9 mouse cellular contexts compared by ENCODE assay signal in genomic region chrX:167205813-167206520, GRCm38 (mm10). TPM values are rescaled to one million over a fixed set of nuclear protein-coding genes. Genes with fewer than 3 reads are reported as not detected.
DNase-seq lines count a peak whose midpoint lies in the region; ATAC-seq and TF ChIP-seq lines count a peak whose summit lies in the region.
"Had no signal": no experiment of that assay in that cellular context is flagged by ENCODE, and none has a peak within 500 bp of the region (broad histone marks: within the 10 kb centered on the region; RNA-seq: fewer than 3 reads in every experiment).

No protein-coding gene starts in this region.

- no peak for TF ChIP-seq CTCF in Patski (IDR thresholded peaks at IDR 0.05)

- ATAC-seq in Patski, result peak; percentile 36
- ATAC-seq in forebrain, embryonic 15.5 days (replicated peaks), result no peak
- ATAC-seq in midbrain, embryonic 11.5 days (ENCODE audit: low FRiP score), result peak; percentile 61

- H3K27me3 ChIP-seq in Patski, result peaks cover 13% of the 10 kb centered on the region
- no peaks in the 10 kb centered on the region for H3K27me3 ChIP-seq in forebrain, embryonic 15.5 days
- H3K27me3 ChIP-seq in midbrain, embryonic 11.5 days (ENCODE audit: control insufficient read depth, insufficient read depth, low read length), result peaks cover 8% of the 10 kb centered on the region

- no peaks in the 10 kb centered on the region for H3K36me3 ChIP-seq in forebrain, embryonic 15.5 days
- no peaks in the 10 kb centered on the region for H3K36me3 ChIP-seq in midbrain, embryonic 11.5 days (ENCODE audit: control insufficient read depth, insufficient read depth, low read length)
- H3K36me3 ChIP-seq: limb, embryonic 15.5 days had no signal

- peak overlapping the region; percentile 56 for H3K4me2 ChIP-seq in forebrain, embryonic 15.5 days (replicated peaks)
- peak overlapping the region; percentile 49; the same call in 1 of the 2 replicates for H3K4me2 ChIP-seq in midbrain, embryonic 11.5 days
- H3K4me2 ChIP-seq: limb, embryonic 15.5 days had no signal

- H3K4me1 ChIP-seq in forebrain, embryonic 15.5 days, result peaks cover 8% of the 10 kb centered on the region; the same call in 1 of the 2 replicates
- H3K4me1 ChIP-seq in midbrain, embryonic 11.5 days (ENCODE audit: control insufficient read depth, insufficient read depth, low read length), result peaks cover 4% of the 10 kb centered on the region
- H3K4me1 ChIP-seq: limb, embryonic 15.5 days had no signal

- no peak overlapping the region for H3K9ac ChIP-seq in forebrain, embryonic 15.5 days (replicated peaks)
- no peak overlapping the region for H3K9ac ChIP-seq in midbrain, embryonic 11.5 days (ENCODE audit: low read length)
- H3K9ac ChIP-seq: limb, embryonic 15.5 days had no signal

- H3K27ac ChIP-seq in forebrain, embryonic 15.5 days (replicated peaks), result peak overlapping the region; percentile 95
- H3K27ac ChIP-seq in midbrain, embryonic 11.5 days (ENCODE audit: low read depth, low read length), result no peak overlapping the region
- H3K27ac ChIP-seq: limb, embryonic 15.5 days had no signal

- in situ Hi-C loops in Patski (cut with MboI; ENCODE audit: low pct_unique_long_range_greater_than_20kb), result no loop called here

- no peaks in the 10 kb centered on the region for H3K9me3 ChIP-seq in forebrain, embryonic 15.5 days
- no peaks in the 10 kb centered on the region for H3K9me3 ChIP-seq in midbrain, embryonic 11.5 days (ENCODE audit: control insufficient read depth, low read length)
- H3K9me3 ChIP-seq: limb, embryonic 15.5 days had no signal

- peak; percentile 12 for DNase-seq in kidney, postnatal 10 days
- no peak for DNase-seq in kidney, postnatal 25 days
- no peak for DNase-seq in Patski (ENCODE audit: low read depth, low spot score)
- peak; percentile 82 for DNase-seq in midbrain, embryonic 11.5 days (ENCODE audit: low spot score, missing footprints)
- no peak for DNase-seq in cerebellum, adult 18-20 months
- DNase-seq in adipocyte (ENCODE audit: low spot score), result no peak
- DNase-seq in urinary bladder, postnatal 25 days (ENCODE audit: low spot score), result no peak

- 46% methylated on average over 8 of the region's 8 CpGs for WGBS in forebrain, embryonic 15.5 days
- 71% methylated on average over 8 of the region's 8 CpGs for WGBS in midbrain, embryonic 11.5 days

- H3K4me3 ChIP-seq in forebrain, embryonic 15.5 days, result peak overlapping the region; percentile 59
- H3K4me3 ChIP-seq in midbrain, embryonic 11.5 days (ENCODE audit: low read depth, low read length), result no peak overlapping the region
- H3K4me3 ChIP-seq: limb, embryonic 15.5 days had no signal

- POLR2A ChIA-PET in Patski (lab: Charles Lee), result interaction anchor here (0.7 to 1.7 kb wide), 3 partner anchors 60 to 429 kb away, joined by 3 read pairs; no protein-coding TSS in a partner anchor

- CTCF ChIA-PET in Patski (lab: Charles Lee), result no interaction called here

RNA-seq across cellular contexts. Expression of gene Tmsb4x, which starts 3.1 kb away (rescaled TPM):
- polyA plus RNA-seq in Patski (2021), result 1,635 TPM
- 7,356 and 7,374 TPM in 2 replicates for polyA plus RNA-seq in forebrain, embryonic 15.5 days (2015; fragmentation: Nextera tagmentation; extraction: Ambion mirVana)
- 5,801 and 6,146 TPM in 2 replicates for polyA plus RNA-seq in midbrain, embryonic 11.5 days (2014; fragmentation: Nextera tagmentation; extraction: Ambion mirVana)

RNA-seq across cellular contexts. Expression of gene Tlr8, which starts 58.2 kb away (rescaled TPM):
- polyA plus RNA-seq in Patski (2021), result not detected
- 0.05 and 0.09 TPM in 2 replicates for polyA plus RNA-seq in forebrain, embryonic 15.5 days (2015; fragmentation: Nextera tagmentation; extraction: Ambion mirVana)
- polyA plus RNA-seq in midbrain, embryonic 11.5 days (2014; fragmentation: Nextera tagmentation; extraction: Ambion mirVana), result 0.14 TPM in 1 of 2 replicates, not detected in the other

Comparison
In these comparisons a context has a peak if more than half of its experiments do, and no peak if none do; other contexts are left out.
1. DNase-seq: peak in kidney, postnatal 10 days (single experiment) and midbrain, embryonic 11.5 days (single experiment); none in kidney, postnatal 25 days (0 of 2), Patski (single experiment), cerebellum, adult 18-20 months (0 of 2), adipocyte (single experiment) and urinary bladder, postnatal 25 days (single experiment).